In genomic region chr1:90481708-90482107, GRCm38 (mm10) we compare ENCODE assay signal across 19 mouse cellular contexts.
A peak's percentile ranks its signal among the peaks of the same experiment; 100 is the strongest.
DNase-seq lines count a peak whose midpoint lies in the region; ATAC-seq lines count a peak whose summit lies in the region.
"Had no signal": no experiment of that assay in that cellular context is flagged by ENCODE, and none has a peak within 500 bp of the region (broad histone marks: within the 10 kb centered on the region; RNA-seq: fewer than 3 reads in every experiment).

No protein-coding gene starts in this region.

- no peaks in the 10 kb centered on the region for H3K36me3 ChIP-seq in intestine, embryonic 14.5 days (ENCODE audit: control insufficient read depth, insufficient read depth, low read length)
- H3K36me3 ChIP-seq in intestine, embryonic 15.5 days = no peaks in the 10 kb centered on the region
- H3K36me3 ChIP-seq in embryonic facial prominence, embryonic 12.5 days = no peaks in the 10 kb centered on the region
- H3K36me3 ChIP-seq in limb, embryonic 11.5 days (ENCODE audit: control insufficient read depth, insufficient read depth, low read length) = no peaks in the 10 kb centered on the region
- no peaks in the 10 kb centered on the region for H3K36me3 ChIP-seq in liver, embryonic 12.5 days
- H3K36me3 ChIP-seq: liver, embryonic 15.5 days; neural tube, embryonic 12.5 days had no signal

- 54% methylated on average over 5 of the region's 5 CpGs for WGBS in intestine, embryonic 14.5 days
- 52% methylated on average over 5 of the region's 5 CpGs for WGBS in intestine, embryonic 15.5 days
- WGBS in embryonic facial prominence, embryonic 12.5 days = 27% methylated on average over 5 of the region's 5 CpGs
- 42% methylated on average over 5 of the region's 5 CpGs for WGBS in limb, embryonic 11.5 days
- 59% methylated on average over 5 of the region's 5 CpGs for WGBS in liver, embryonic 12.5 days (ENCODE audit: insufficient replicate concordance)

- no peak overlapping the region for H3K9ac ChIP-seq in intestine, embryonic 14.5 days (ENCODE audit: low read length)
- no peak overlapping the region for H3K9ac ChIP-seq in intestine, embryonic 15.5 days
- H3K9ac ChIP-seq in embryonic facial prominence, embryonic 12.5 days = no peak overlapping the region
- no peak overlapping the region for H3K9ac ChIP-seq in limb, embryonic 11.5 days (ENCODE audit: low read length)
- no peak overlapping the region for H3K9ac ChIP-seq in liver, embryonic 12.5 days
- H3K9ac ChIP-seq: liver, embryonic 15.5 days; neural tube, embryonic 12.5 days had no signal

- no peak for DNase-seq in intestine, embryonic 14.5 days (ENCODE audit: low spot score)
- DNase-seq in 3T3-L1 (ENCODE audit: low read depth, low spot score) = peak; percentile 37
- DNase-seq in limb, embryonic 11.5 days (ENCODE audit: low spot score) = peak; percentile 41
- no peak for DNase-seq in T-cell, adult 2 months (ENCODE audit: low spot score)
- DNase-seq: adrenal gland, adult 2 months; B cell, adult 2 months; cerebellum, adult 9-10 months; gastrocnemius, postnatal 36 days; kidney, postnatal 25 days; right cerebral cortex, adult 18-20 months; thymus, postnatal 36 days had no signal

- no peak overlapping the region for H3K4me3 ChIP-seq in intestine, embryonic 14.5 days (ENCODE audit: low read depth, low read length)
- no peak overlapping the region for H3K4me3 ChIP-seq in intestine, embryonic 15.5 days (replicated peaks)
- no peak overlapping the region for H3K4me3 ChIP-seq in embryonic facial prominence, embryonic 12.5 days
- no peak overlapping the region for H3K4me3 ChIP-seq in limb, embryonic 11.5 days (ENCODE audit: low read depth, low read length)
- no peak overlapping the region for H3K4me3 ChIP-seq in liver, embryonic 12.5 days
- H3K4me3 ChIP-seq: liver, embryonic 15.5 days; neural tube, embryonic 12.5 days had no signal

- H3K27ac ChIP-seq in intestine, embryonic 14.5 days (ENCODE audit: low read depth) = peak overlapping the region; percentile 27; the same call in 1 of the 2 replicates
- H3K27ac ChIP-seq in intestine, embryonic 15.5 days = no peak overlapping the region
- peak overlapping the region; percentile 64; the same call in 1 of the 2 replicates for H3K27ac ChIP-seq in embryonic facial prominence, embryonic 12.5 days
- peak overlapping the region; percentile 77 for H3K27ac ChIP-seq in limb, embryonic 11.5 days (replicated peaks; ENCODE audit: low read depth, low read length)
- no peak overlapping the region for H3K27ac ChIP-seq in liver, embryonic 12.5 days
- H3K27ac ChIP-seq: liver, embryonic 15.5 days; macrophage; neural tube, embryonic 12.5 days had no signal

- no peak overlapping the region for H3K4me2 ChIP-seq in intestine, embryonic 14.5 days (ENCODE audit: low read length)
- no peak overlapping the region for H3K4me2 ChIP-seq in intestine, embryonic 15.5 days (replicated peaks)
- no peak overlapping the region for H3K4me2 ChIP-seq in embryonic facial prominence, embryonic 12.5 days (replicated peaks)
- no peak overlapping the region for H3K4me2 ChIP-seq in limb, embryonic 11.5 days (ENCODE audit: low read depth, severe bottlenecking)
- no peak overlapping the region for H3K4me2 ChIP-seq in liver, embryonic 12.5 days
- H3K4me2 ChIP-seq: liver, embryonic 15.5 days; midbrain, embryonic 11.5 days; neural tube, embryonic 12.5 days had no signal

- ATAC-seq in intestine, embryonic 14.5 days (replicated peaks; ENCODE audit: low FRiP score, low TSS enrichment, low read depth) = no peak
- ATAC-seq in intestine, embryonic 15.5 days = no peak
- ATAC-seq in embryonic facial prominence, embryonic 12.5 days (ENCODE audit: insufficient number of reproducible peaks, insufficient read depth, low FRiP score, low TSS enrichment) = no peak
- ATAC-seq in limb, embryonic 11.5 days (ENCODE audit: insufficient number of reproducible peaks, low FRiP score, low TSS enrichment, low read depth) = 0 out of 2 replicates have a peak, but pooled peaks have one; percentile 16
- no peak for ATAC-seq in liver, embryonic 12.5 days
- ATAC-seq in erythroid progenitor cell, adult 5-6 weeks (replicated peaks; ENCODE audit: low FRiP score, poor library complexity, severe bottlenecking) = no peak

- peaks cover 19% of the 10 kb centered on the region for H3K4me1 ChIP-seq in intestine, embryonic 14.5 days (replicated peaks; ENCODE audit: control insufficient read depth, insufficient read depth, low read length)
- 0 out of 2 replicates have a peak, but pooled peaks cover 3% of the 10 kb centered on the region for H3K4me1 ChIP-seq in intestine, embryonic 15.5 days (replicated peaks)
- H3K4me1 ChIP-seq in embryonic facial prominence, embryonic 12.5 days = peaks cover 14% of the 10 kb centered on the region
- peaks cover 13% of the 10 kb centered on the region for H3K4me1 ChIP-seq in limb, embryonic 11.5 days (ENCODE audit: control insufficient read depth, insufficient read depth, low read length)
- H3K4me1 ChIP-seq in liver, embryonic 12.5 days = no peaks in the 10 kb centered on the region
- H3K4me1 ChIP-seq: liver, embryonic 15.5 days had no signal

- H3K27me3 ChIP-seq in intestine, embryonic 14.5 days (replicated peaks; ENCODE audit: control insufficient read depth, insufficient read depth, low read length) = no peaks in the 10 kb centered on the region
- H3K27me3 ChIP-seq in intestine, embryonic 15.5 days (replicated peaks) = no peaks in the 10 kb centered on the region
- H3K27me3 ChIP-seq in embryonic facial prominence, embryonic 12.5 days = 0 out of 2 replicates have a peak, but pooled peaks cover 2% of the 10 kb centered on the region
- no peaks in the 10 kb centered on the region for H3K27me3 ChIP-seq in limb, embryonic 11.5 days (ENCODE audit: control insufficient read depth, insufficient read depth, low read length)
- H3K27me3 ChIP-seq in liver, embryonic 12.5 days (replicated peaks) = no peaks in the 10 kb centered on the region
- H3K27me3 ChIP-seq: liver, embryonic 15.5 days; neural tube, embryonic 12.5 days had no signal

- no peaks in the 10 kb centered on the region for H3K9me3 ChIP-seq in intestine, embryonic 14.5 days (ENCODE audit: control insufficient read depth, low read length)
- no peaks in the 10 kb centered on the region for H3K9me3 ChIP-seq in intestine, embryonic 15.5 days
- no peaks in the 10 kb centered on the region for H3K9me3 ChIP-seq in embryonic facial prominence, embryonic 12.5 days
- H3K9me3 ChIP-seq in limb, embryonic 11.5 days (ENCODE audit: control insufficient read depth, low read length) = no peaks in the 10 kb centered on the region
- H3K9me3 ChIP-seq in liver, embryonic 12.5 days (replicated peaks) = no peaks in the 10 kb centered on the region; the same call in 1 of the 2 replicates
- H3K9me3 ChIP-seq: liver, embryonic 15.5 days; neural tube, embryonic 12.5 days had no signal

Comparison
In these comparisons a context has a peak if more than half of its experiments do, and no peak if none do; other contexts are left out.
1. H3K27ac ChIP-seq: peak in intestine, embryonic 14.5 days (single experiment), embryonic facial prominence, embryonic 12.5 days (single experiment) and limb, embryonic 11.5 days (single experiment); none in intestine, embryonic 15.5 days (single experiment) and liver, embryonic 12.5 days (single experiment).
2. DNase-seq: peak in 3T3-L1 (single experiment) and limb, embryonic 11.5 days (single experiment); none in intestine, embryonic 14.5 days (single experiment) and T-cell, adult 2 months (single experiment).